Mouse (Mus musculus): ENCODE results near the gene Iqgap2. TPM values are rescaled to one million over a fixed set of nuclear protein-coding genes. Genes with fewer than 3 reads are reported as not detected.
A peak's percentile ranks its signal among the peaks of the same experiment; 100 is the strongest.

The Iqgap2 gene
- total RNA-seq, 2 experiments from 2014 or later: 97.5 to 128 TPM

GRCm38 (mm10) chr13:95597578-95597977 lies 294.1 kb downstream of the Iqgap2 start:
- ATAC-seq (replicated peaks; ENCODE audit: poor library complexity): no peak

GRCm38 (mm10) chr13:95596689-95597088 lies 295.0 kb downstream of the Iqgap2 start:
- ATAC-seq (replicated peaks; ENCODE audit: poor library complexity): no peak

GRCm38 (mm10) chr13:95595921-95596320 lies 295.8 kb downstream of the Iqgap2 start:
- 0 out of 2 replicates have a peak, but pooled peaks have one; percentile 23 for ATAC-seq (replicated peaks; ENCODE audit: poor library complexity)

- 0 out of 2 replicates have a peak, but pooled peaks have one; percentile 26 for ATAC-seq (replicated peaks; ENCODE audit: poor library complexity)
Observed at GRCm38 (mm10) chr13:95595411-95595810, 296.3 kb downstream of the Iqgap2 start.

- ATAC-seq (replicated peaks; ENCODE audit: poor library complexity): peak; percentile 83
Observed at GRCm38 (mm10) chr13:95592860-95593259, 298.9 kb downstream of the Iqgap2 start.

GRCm38 (mm10) chr13:95591606-95592005 lies 300.1 kb downstream of the Iqgap2 start:
- no peak for ATAC-seq (replicated peaks; ENCODE audit: poor library complexity)

GRCm38 (mm10) chr13:95587628-95588027 lies 304.1 kb downstream of the Iqgap2 start:
- ATAC-seq (replicated peaks; ENCODE audit: poor library complexity): no peak

- no peak; the same call in 1 of the 2 replicates for ATAC-seq (replicated peaks; ENCODE audit: poor library complexity)
Observed at GRCm38 (mm10) chr13:95584898-95585297, 306.8 kb downstream of the Iqgap2 start.

- no peak for ATAC-seq (replicated peaks; ENCODE audit: poor library complexity)
Observed at GRCm38 (mm10) chr13:95583237-95584189, 308.2 kb downstream of the Iqgap2 start.

- ATAC-seq (replicated peaks; ENCODE audit: poor library complexity): no peak
Observed at GRCm38 (mm10) chr13:95581850-95582249, 309.9 kb downstream of the Iqgap2 start.

- no peak for ATAC-seq (replicated peaks; ENCODE audit: poor library complexity)
Observed at GRCm38 (mm10) chr13:95578016-95578697, 313.6 kb downstream of the Iqgap2 start.

Other genes with a start within 250 kb of the Iqgap2 start
- 0.73 and 1.0 TPM in 2 replicates for gene F2rl2, start 195.1 kb downstream of the Iqgap2 start, total RNA-seq (2015)
- gene F2rl2, start 195.1 kb downstream of the Iqgap2 start, total RNA-seq (2017): 0.07 TPM in 1 of 2 replicates, not detected in the other
- gene Gm20075, start 189.5 kb upstream of the Iqgap2 start, total RNA-seq (2015): 3.4 and 6.7 TPM in 2 replicates
- gene Gm20075, start 189.5 kb upstream of the Iqgap2 start, total RNA-seq (2017): 7.2 and 11.6 TPM in 2 replicates
- not detected in 2 replicates for gene Gm17190, start 190.1 kb upstream of the Iqgap2 start, total RNA-seq (2015)
- not detected in 2 replicates for gene Gm17190, start 190.1 kb upstream of the Iqgap2 start, total RNA-seq (2017)
- gene Sv2c, start 240.7 kb upstream of the Iqgap2 start, total RNA-seq (2015): not detected in 2 replicates
- gene Sv2c, start 240.7 kb upstream of the Iqgap2 start, total RNA-seq (2017): 0.14 TPM in 1 of 2 replicates, not detected in the other